Mouse (Mus musculus) E14TG2a.4 (cell line): ENCODE data around the gene Myh3.

Experiments
- H3K27me3 ChIP-seq: 2 replicates; pipeline ENCODE4 v1.6.1; 2014; ENCODE audit warnings: low read length, control low read depth; ENCODE audit not compliant: insufficient read depth
- H3K36me3 ChIP-seq: 2 replicates; pipeline ENCODE4 v1.6.1; 2014; ENCODE audit warnings: low read length, control low read depth; ENCODE audit not compliant: insufficient read depth
- H3K4me1 ChIP-seq: replicated peaks from 2 replicates; pipeline ENCODE4 v1.6.1; 2014; ENCODE audit warnings: low read depth, low read length, control low read depth
- H3K4me3 ChIP-seq: replicated peaks from 2 replicates; pipeline ENCODE4 v1.5.1; 2014; ENCODE audit warnings: mild to moderate bottlenecking, low read length
- H3K9me3 ChIP-seq: 2 replicates; pipeline ENCODE4 v1.6.1; 2014; ENCODE audit warnings: low read length, control low read depth
- CTCF ChIP-seq: conservative IDR thresholded peaks from 2 replicates; pipeline ENCODE4 v1.5.1; 2014; ENCODE audit warnings: low read length
- NANOG ChIP-seq: IDR thresholded peaks from 2 replicates; pipeline ENCODE4 v1.6.1; 2014; ENCODE audit warnings: borderline replicate concordance, low read length, mixed read lengths
- POU5F1 ChIP-seq: IDR thresholded peaks from 2 replicates; pipeline ENCODE4 v1.6.1; 2014; ENCODE audit warnings: low read length, borderline replicate concordance

The Myh3 gene

DNA sequence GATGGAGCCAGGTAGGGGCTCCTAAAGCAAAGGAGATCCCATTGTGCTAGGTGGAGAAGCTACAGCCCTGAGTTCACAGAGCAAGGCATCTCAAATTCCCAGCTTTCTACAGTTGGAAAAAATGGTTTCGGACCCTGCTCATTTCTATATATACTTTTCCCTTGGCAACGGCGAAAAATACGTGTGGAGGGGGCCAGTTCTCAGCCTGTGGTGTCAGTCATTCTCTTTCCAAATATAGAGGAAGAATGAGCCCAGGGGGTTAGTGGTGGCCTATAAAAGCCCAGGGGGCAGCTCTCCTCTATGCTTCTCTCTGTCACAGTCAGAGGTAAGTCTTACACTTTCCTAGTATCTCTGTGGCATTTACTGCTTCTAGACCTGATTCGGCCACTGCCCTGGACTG is at the start of gene Myh3:
TSS of gene Myh3 (plus strand) at position 301 of the 400 bp plus-strand sequence.
- H3K4me1 ChIP-seq: peaks cover 34% of the 10 kb centered on the region
- no peak for TF ChIP-seq CTCF
- no peak for TF ChIP-seq POU5F1
- TF ChIP-seq NANOG: no peak
- peaks cover 27% of the 10 kb centered on the region for H3K27me3 ChIP-seq
- no peak within 1 kb of the TSS for H3K4me3 ChIP-seq
- no peaks in the 10 kb centered on the region for H3K9me3 ChIP-seq
- no peaks in the 10 kb centered on the region for H3K36me3 ChIP-seq

DNA sequence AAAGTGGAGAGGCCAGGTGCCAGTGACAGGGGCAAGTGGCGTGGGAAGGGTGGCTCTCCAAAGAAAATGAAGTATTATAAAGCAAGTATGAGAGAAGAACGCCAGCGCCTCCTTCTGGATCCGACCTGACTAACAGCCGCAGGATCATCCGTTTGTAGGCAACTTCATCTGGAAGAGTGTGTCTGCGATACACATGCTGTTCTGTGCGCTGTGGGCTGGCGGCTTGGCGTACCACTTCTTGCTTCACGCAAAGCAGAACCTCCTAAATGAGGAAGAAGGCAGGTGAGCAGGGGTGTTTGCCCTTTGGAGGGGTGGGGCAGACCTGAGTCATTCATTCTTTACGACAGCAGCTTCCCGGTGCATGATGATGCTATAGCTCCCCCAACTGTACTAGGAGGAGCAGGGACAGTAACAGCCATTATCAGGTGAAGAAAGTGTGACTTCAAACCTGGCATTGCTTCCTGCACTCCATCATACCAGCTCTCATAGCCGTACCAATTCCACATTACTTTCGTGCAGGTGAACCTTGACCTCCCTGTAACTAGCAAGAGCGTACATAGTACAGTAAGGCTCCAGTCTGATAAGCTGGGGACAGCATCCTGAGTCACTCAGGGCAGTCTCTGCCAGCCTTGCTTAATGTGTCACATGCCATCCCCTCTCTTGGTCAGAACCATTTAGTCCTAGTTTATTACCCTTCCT is 47.0 kb upstream of the Myh3 start:
- Histone ChIP-seq H3K27me3 (no peaks in the 10 kb centered on the region), H3K36me3 (peaks cover 2% of the 10 kb centered on the region; the same call in 1 of the 2 replicates), H3K9me3 (no peaks in the 10 kb centered on the region), H3K4me1 (peaks cover 14% of the 10 kb centered on the region; the same call in 1 of the 2 replicates), H3K4me3 (0 out of 2 replicates have a peak overlapping the region, but pooled peaks have one; percentile 35)
- TF ChIP-seq CTCF (peak; percentile 57), NANOG (no peak)

DNA sequence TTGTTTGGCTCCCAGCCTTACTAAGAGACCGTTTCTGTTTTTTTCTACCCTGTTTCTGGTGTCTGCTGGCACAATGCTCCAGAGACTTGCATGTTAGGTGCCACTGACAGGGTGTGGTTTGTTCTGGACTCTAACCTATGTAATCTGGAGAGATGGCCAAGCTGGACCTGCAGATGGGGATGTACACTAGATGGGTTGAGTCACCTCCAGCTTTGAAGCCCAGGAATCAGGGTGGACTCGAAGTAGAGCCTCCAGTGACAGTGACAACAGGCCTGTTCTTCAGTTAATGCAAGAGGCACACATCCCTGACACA is 46.5 kb upstream of the Myh3 start:
- Histone ChIP-seq H3K4me3 (no peak overlapping the region), H3K9me3 (no peaks in the 10 kb centered on the region), H3K27me3 (no peaks in the 10 kb centered on the region), H3K36me3 (peaks cover 4% of the 10 kb centered on the region), H3K4me1 (peaks cover 9% of the 10 kb centered on the region; the same call in 1 of the 2 replicates)
- TF ChIP-seq POU5F1 (no peak), CTCF (no peak), NANOG (no peak)

DNA sequence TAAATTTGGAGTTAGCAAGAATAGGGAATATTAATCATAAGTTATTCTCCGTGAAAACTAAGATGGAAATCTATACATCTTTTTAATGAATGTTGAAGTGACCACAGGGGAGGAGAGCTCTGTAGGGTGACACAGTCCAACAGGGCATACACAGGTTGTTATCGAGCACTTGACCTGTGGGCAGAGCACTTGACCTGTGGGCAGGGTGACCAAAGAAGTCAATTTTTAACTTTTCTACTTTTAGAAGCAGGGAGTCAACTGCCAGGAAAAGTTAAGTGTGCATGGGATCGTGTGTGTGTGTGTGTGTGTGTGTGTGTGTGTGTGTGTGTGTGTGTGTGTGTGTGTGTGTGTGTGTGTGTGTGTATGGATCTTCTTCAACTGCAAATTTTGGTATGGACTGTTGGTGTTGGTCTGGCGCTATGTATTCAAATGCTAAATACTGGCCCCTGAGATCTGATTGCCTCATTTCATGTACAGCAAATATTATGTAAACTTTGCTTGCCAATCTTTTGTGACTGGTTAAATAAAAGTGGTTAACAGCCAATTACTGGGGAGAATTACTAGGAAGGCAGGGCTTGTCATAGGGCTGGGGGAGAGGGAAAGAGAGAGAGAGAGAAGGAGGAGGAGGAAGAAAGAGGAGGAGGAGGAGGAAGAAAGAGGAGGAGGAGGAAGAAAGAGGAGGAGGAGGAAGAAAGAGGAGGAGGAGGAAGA is 43.2 kb upstream of the Myh3 start:
- Histone ChIP-seq H3K36me3 (peaks cover 33% of the 10 kb centered on the region), H3K27me3 (no peaks in the 10 kb centered on the region), H3K4me1 (peaks cover 24% of the 10 kb centered on the region), H3K4me3 (no peak overlapping the region), H3K9me3 (no peaks in the 10 kb centered on the region)
- TF ChIP-seq POU5F1: no peak
- no peak for TF ChIP-seq NANOG
- no peak for TF ChIP-seq CTCF

DNA sequence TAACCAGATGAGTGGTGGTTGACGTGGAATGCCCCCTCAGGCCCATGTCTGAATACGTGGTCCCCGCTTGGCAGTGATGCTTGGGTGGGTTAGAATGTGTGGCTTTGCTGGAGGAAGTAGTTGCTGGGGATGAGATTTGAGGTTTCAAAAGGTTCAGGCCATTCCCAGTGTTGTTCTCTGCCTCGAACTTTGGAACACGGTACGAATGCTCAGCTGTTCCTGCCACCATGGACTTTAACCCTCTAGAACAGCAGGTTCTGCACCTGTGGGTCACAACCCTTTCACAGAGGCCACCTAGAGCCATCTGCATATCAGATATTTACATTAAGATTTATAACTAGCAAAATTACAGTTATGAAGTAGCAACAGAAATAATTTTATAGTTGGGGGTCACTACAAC is 41.9 kb upstream of the Myh3 start:
- Histone ChIP-seq H3K27me3 (no peaks in the 10 kb centered on the region), H3K36me3 (peaks cover 46% of the 10 kb centered on the region), H3K9me3 (no peaks in the 10 kb centered on the region), H3K4me1 (peaks cover 30% of the 10 kb centered on the region), H3K4me3 (no peak overlapping the region)
- no peak for TF ChIP-seq CTCF
- no peak for TF ChIP-seq NANOG
- TF ChIP-seq POU5F1: no peak

DNA sequence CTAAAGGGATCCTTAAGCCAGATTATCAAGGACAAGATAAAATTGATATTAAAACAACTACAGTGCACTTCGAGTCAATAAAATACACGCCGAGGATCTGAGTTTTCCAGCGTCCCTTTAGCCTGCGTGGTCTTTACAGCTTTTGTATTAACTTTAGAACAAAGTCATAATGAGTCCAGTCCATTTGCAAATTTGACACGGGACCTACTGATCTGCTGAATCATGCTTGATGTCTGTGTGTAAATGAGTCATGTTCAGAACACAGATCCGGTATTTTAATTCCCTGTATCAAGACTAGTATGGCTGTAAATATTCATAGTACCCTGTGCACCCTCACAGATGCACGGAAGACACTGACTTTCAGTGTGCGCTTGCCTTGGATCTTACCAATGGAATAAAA is 41.2 kb upstream of the Myh3 start:
- H3K27me3 ChIP-seq: no peaks in the 10 kb centered on the region
- no peaks in the 10 kb centered on the region for H3K9me3 ChIP-seq
- H3K4me3 ChIP-seq: no peak overlapping the region
- peaks cover 32% of the 10 kb centered on the region for H3K4me1 ChIP-seq
- TF ChIP-seq CTCF: no peak
- no peak for TF ChIP-seq POU5F1
- TF ChIP-seq NANOG: no peak
- peaks cover 53% of the 10 kb centered on the region for H3K36me3 ChIP-seq

DNA sequence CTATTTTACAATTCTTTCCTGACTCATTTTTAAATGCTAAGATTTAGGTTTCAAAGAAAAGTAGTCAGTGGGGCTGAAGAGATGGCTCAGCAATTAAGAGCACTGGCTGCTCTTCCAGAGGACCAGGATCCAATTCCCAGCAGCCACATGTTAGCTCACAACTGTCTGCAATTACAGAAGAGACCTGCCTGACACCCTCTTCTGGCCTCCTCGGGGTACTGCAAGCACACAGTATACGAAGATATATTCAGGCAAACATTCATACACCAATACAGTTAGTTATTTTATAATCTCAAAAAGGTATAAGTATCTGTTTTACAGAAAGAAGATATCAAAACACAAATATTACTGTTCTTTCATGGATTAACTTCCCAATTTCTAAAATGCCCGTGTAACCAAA is 38.3 kb upstream of the Myh3 start:
- no peak overlapping the region for H3K4me3 ChIP-seq
- no peaks in the 10 kb centered on the region for H3K27me3 ChIP-seq
- H3K4me1 ChIP-seq: peaks cover 60% of the 10 kb centered on the region
- H3K9me3 ChIP-seq: no peaks in the 10 kb centered on the region
- peaks cover 63% of the 10 kb centered on the region for H3K36me3 ChIP-seq
- no peak for TF ChIP-seq NANOG
- TF ChIP-seq POU5F1: no peak
- TF ChIP-seq CTCF: peak; percentile 84

DNA sequence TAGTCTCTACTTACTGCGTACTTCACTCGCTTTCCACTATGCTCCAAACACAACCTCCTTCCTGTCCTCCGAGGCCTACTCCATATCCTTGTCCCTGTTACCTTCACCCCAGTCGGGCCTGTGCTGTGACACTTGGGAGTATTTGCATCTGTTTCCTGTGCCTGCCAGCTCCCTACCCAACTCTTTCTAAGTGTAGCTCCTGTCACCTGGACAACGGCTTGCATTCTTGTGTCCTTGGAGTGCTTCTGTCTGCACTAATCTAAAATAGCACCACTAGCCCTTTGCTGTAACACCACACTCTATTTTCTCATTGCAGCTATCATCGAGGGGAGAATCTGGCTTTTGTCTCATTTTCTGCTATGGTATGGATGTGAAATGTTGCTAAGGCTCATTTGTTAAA is 37.6 kb upstream of the Myh3 start:
- Histone ChIP-seq H3K4me3 (no peak overlapping the region), H3K36me3 (peaks cover 66% of the 10 kb centered on the region), H3K4me1 (peaks cover 67% of the 10 kb centered on the region), H3K9me3 (no peaks in the 10 kb centered on the region), H3K27me3 (no peaks in the 10 kb centered on the region)
- no peak for TF ChIP-seq NANOG
- TF ChIP-seq POU5F1: no peak
- TF ChIP-seq CTCF: no peak
